Mouse (Mus musculus) kidney, embryonic 16.5 days (tissue): ENCODE measurements around the gene Xpot. TPM values are rescaled to one million over a fixed set of nuclear protein-coding genes. Genes with fewer than 3 reads are reported as not detected.

Experiments used
- ATAC-seq: fragments of 200-750 bp; cut with Nextera tagmentation; 2 replicates; pipeline ENCODE4 v1.8.0; 2017; ENCODE audit warnings: moderate TSS enrichment; ENCODE audit not compliant: low FRiP score, low TSS enrichment
- H3K27ac ChIP-seq: fragments of 300-500 bp; sonication (generic); 2 replicates; pipeline ENCODE4 v1.5.1; 2014; ENCODE audit warnings: low read length
- H3K27me3 ChIP-seq: fragments of 300-500 bp; sonication (generic); 2 replicates; pipeline ENCODE4 v1.6.1; 2014; ENCODE audit warnings: low read length, control low read depth, mixed read lengths; ENCODE audit not compliant: insufficient read depth
- H3K36me3 ChIP-seq: fragments of 300-500 bp; sonication (generic); 2 replicates; pipeline ENCODE4 v1.6.1; 2014; ENCODE audit warnings: low read length, control low read depth, mixed read lengths; ENCODE audit not compliant: insufficient read depth
- H3K4me1 ChIP-seq: fragments of 300-500 bp; sonication (generic); 2 replicates; pipeline ENCODE4 v1.6.1; 2014; ENCODE audit warnings: low read length, control low read depth, mixed read lengths; ENCODE audit not compliant: insufficient read depth
- H3K4me2 ChIP-seq: fragments of 300-500 bp; sonication (generic); replicated peaks from 2 replicates; pipeline ENCODE4 v1.6.1; 2014; ENCODE audit warnings: low read depth, low read length
- H3K4me3 ChIP-seq: fragments of 300-500 bp; sonication (generic); 2 replicates; pipeline ENCODE4 v1.5.1; 2014; ENCODE audit warnings: mild to moderate bottlenecking, low read length
- H3K9ac ChIP-seq: fragments of 300-500 bp; sonication (generic); replicated peaks from 2 replicates; pipeline ENCODE4 v1.6.1; 2014; ENCODE audit warnings: low read length
- H3K9me3 ChIP-seq: fragments of 300-500 bp; sonication (generic); 2 replicates; pipeline ENCODE4 v1.6.1; 2016; ENCODE audit warnings: low read length, control low read depth
- WGBS: fragments of 180-500 bp; shearing (Covaris S2); extraction: QIAGEN DNeasy Blood & Tissue Kit; methylation state at CpG from one replicate; pipeline ENCODE4 v1.1.7; 2014; 5-methylcytosine and 5-hydroxymethylcytosine counted together
- polyA plus RNA-seq: library from polyadenylated mRNA; unstranded; fragments of >200 nt; fragmentation: Nextera tagmentation; extraction: Ambion mirVana; gene quantifications from 2 replicates; pipeline ENCODE4 v1.2.1, GENCODE M21; 2015

Xpot gene
- polyA plus RNA-seq, 1 experiment from 2014 or later = 48.3 TPM

DNA sequence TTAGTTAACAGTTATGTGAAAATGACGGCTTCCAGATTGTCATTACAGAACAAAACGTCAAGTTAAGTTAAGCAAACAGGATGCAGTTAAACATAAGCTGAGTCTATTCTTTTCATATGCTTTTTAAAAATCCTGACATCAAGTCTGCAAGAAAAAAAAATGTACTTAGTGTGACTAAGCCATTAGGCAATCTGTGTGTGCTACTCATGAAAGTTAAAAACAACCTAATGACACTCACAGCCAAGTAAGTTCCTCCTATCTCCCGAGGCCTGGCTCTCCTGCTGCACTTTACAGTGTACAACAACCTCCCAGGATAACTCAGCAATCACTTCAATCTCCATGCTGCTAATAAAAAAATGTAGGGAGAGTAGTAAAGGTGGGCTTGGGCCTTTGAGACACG is 22.6 kb downstream of the Xpot start:
- Histone ChIP-seq H3K36me3 (peaks cover 96% of the 10 kb centered on the region), H3K4me3 (no peak overlapping the region), H3K27me3 (no peaks in the 10 kb centered on the region), H3K4me1 (no peaks in the 10 kb centered on the region), H3K4me2 (no peak overlapping the region), H3K9ac (no peak overlapping the region), H3K9me3 (no peaks in the 10 kb centered on the region), H3K27ac (no peak overlapping the region)
- no peak for ATAC-seq
- 88% methylated on average over 4 of the region's 4 CpGs for WGBS

GRCm38 (mm10) chr10:121601272-121601671 is 24.9 kb downstream of the Xpot start:
- Histone ChIP-seq H3K4me1 (no peaks in the 10 kb centered on the region), H3K4me2 (no peak overlapping the region), H3K4me3 (no peak overlapping the region), H3K36me3 (peaks cover 89% of the 10 kb centered on the region), H3K9ac (no peak overlapping the region), H3K27ac (no peak overlapping the region), H3K9me3 (no peaks in the 10 kb centered on the region), H3K27me3 (no peaks in the 10 kb centered on the region)
- no peak for ATAC-seq
- WGBS = 79% methylated on average over 6 of the region's 6 CpGs

- H3K9ac ChIP-seq = no peak overlapping the region
- no peak overlapping the region for H3K4me2 ChIP-seq
- peaks cover 73% of the 10 kb centered on the region for H3K36me3 ChIP-seq
Observed at GRCm38 (mm10) chr10:121596580-121596979, 29.6 kb downstream of the Xpot start.

DNA sequence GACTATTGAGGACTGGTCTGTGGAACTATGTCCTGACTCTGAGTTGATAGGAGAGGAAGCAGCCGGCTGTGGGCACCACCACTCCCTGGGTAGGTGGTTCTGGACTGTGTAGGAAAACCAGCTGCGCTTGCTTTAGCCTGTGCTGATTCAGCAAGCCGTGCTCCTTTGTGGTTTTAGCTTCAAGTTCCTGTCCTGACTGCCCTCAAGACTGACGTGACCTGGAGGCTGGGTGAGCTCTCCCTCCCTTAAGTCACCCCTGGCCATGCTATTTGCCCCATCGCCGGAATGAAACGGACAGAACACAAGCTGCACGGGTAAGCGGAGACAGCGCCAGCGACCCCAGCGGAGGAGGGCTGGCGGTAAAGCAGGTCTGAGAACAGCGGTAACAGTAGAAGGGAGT is 35.0 kb downstream of the Xpot start:
- ATAC-seq = peak; percentile 29
- Histone ChIP-seq H3K9ac (0 out of 2 replicates have a peak overlapping the region, but pooled peaks have one; percentile 29), H3K4me3 (no peak overlapping the region), H3K9me3 (no peaks in the 10 kb centered on the region), H3K27me3 (no peaks in the 10 kb centered on the region), H3K4me2 (0 out of 2 replicates have a peak overlapping the region, but pooled peaks have one; percentile 4), H3K27ac (peak overlapping the region; percentile 50), H3K36me3 (peaks cover 35% of the 10 kb centered on the region), H3K4me1 (no peaks in the 10 kb centered on the region)
- 63% methylated on average over 14 of the region's 14 CpGs for WGBS

More at GRCm38 (mm10) chr10:121596580-121596979, 29.6 kb downstream of the Xpot start:
- H3K4me3 ChIP-seq = no peak overlapping the region
- no peaks in the 10 kb centered on the region for H3K9me3 ChIP-seq
- H3K27ac ChIP-seq = no peak overlapping the region
- no peaks in the 10 kb centered on the region for H3K27me3 ChIP-seq
- 71% methylated on average over 9 of the region's 9 CpGs for WGBS
- H3K4me1 ChIP-seq = no peaks in the 10 kb centered on the region
- ATAC-seq = no peak

DNA sequence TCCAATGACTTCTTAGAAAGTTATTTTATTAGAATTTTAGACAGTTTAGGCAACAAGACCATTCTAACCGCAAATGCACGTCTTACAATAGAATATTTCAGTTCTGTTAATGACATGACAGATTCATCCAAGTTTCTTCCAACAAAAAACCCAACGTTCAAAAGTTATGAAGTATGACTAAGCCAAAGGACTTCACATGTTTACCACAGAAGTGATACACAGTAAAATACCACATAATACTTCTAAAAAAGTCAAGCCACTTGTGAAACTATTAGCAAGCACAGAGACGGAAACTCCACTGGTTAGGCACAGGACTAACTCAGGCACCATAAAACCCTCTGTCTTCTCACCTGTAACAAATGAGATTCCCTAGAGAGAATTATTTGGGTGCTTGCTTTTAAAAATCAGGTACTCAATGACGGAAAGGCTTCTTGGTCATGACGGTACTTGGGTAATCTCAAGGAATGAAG is 38.7 kb downstream of the Xpot start:
- H3K27ac ChIP-seq = peak overlapping the region; percentile 88; the same call in 1 of the 2 replicates
- peaks cover 12% of the 10 kb centered on the region for H3K4me1 ChIP-seq
- no peaks in the 10 kb centered on the region for H3K9me3 ChIP-seq
- peaks cover 28% of the 10 kb centered on the region for H3K36me3 ChIP-seq
- peak overlapping the region; percentile 87 for H3K4me3 ChIP-seq
- no peaks in the 10 kb centered on the region for H3K27me3 ChIP-seq
- peak overlapping the region; percentile 88 for H3K9ac ChIP-seq
- no peak for ATAC-seq
- 54% methylated on average over 6 of the region's 6 CpGs for WGBS
- H3K4me2 ChIP-seq = peak overlapping the region; percentile 69

GRCm38 (mm10) chr10:121586675-121587370 is 39.3 kb downstream of the Xpot start, which contains the start of gene Tbk1:
Gene Tbk1 (minus strand): TSS chr10:121586787.
- ATAC-seq = peak; percentile 97
- H3K36me3 ChIP-seq = peaks cover 29% of the 10 kb centered on the region

GRCm38 (mm10) chr10:121585791-121586642 is 40.1 kb downstream of the Xpot start:
- Histone ChIP-seq H3K27ac (peak overlapping the region; percentile 88), H3K27me3 (no peaks in the 10 kb centered on the region), H3K4me3 (peak overlapping the region; percentile 87), H3K9ac (peak overlapping the region; percentile 88), H3K4me2 (peak overlapping the region; percentile 69), H3K4me1 (peaks cover 12% of the 10 kb centered on the region), H3K9me3 (no peaks in the 10 kb centered on the region), H3K36me3 (peaks cover 31% of the 10 kb centered on the region)
- peak; percentile 74 for ATAC-seq
- WGBS = 4% methylated on average over 37 of the region's 48 CpGs

More at GRCm38 (mm10) chr10:121586675-121587370, 39.3 kb downstream of the Xpot start, which contains the start of gene Tbk1:
- Histone ChIP-seq H3K9ac (peak within 1 kb of the TSS; percentile 88), H3K4me3 (peak within 1 kb of the TSS; percentile 87), H3K4me2 (peak within 1 kb of the TSS; percentile 69), H3K27me3 (no peaks in the 10 kb centered on the region), H3K27ac (peak within 1 kb of the TSS; percentile 88), H3K4me1 (peaks cover 12% of the 10 kb centered on the region), H3K9me3 (no peaks in the 10 kb centered on the region)
- under 1% methylated on average over 57 of the region's 58 CpGs for WGBS

- 86% methylated on average over 20 of the region's 20 CpGs for WGBS
- no peak for ATAC-seq
- peaks cover 37% of the 10 kb centered on the region for H3K36me3 ChIP-seq
Observed at GRCm38 (mm10) chr10:121585056-121585790, 40.9 kb downstream of the Xpot start.

GRCm38 (mm10) chr10:121584033-121584432 is 42.1 kb downstream of the Xpot start:
- H3K4me3 ChIP-seq = no peak overlapping the region
- peaks cover 12% of the 10 kb centered on the region for H3K4me1 ChIP-seq
- ATAC-seq = no peak
- WGBS = 94% methylated on average over 10 of the region's 10 CpGs
- H3K36me3 ChIP-seq = peaks cover 39% of the 10 kb centered on the region
- H3K9me3 ChIP-seq = no peaks in the 10 kb centered on the region
- no peak overlapping the region for H3K27ac ChIP-seq
- H3K9ac ChIP-seq = no peak overlapping the region
- H3K27me3 ChIP-seq = no peaks in the 10 kb centered on the region
- H3K4me2 ChIP-seq = no peak overlapping the region

More at GRCm38 (mm10) chr10:121585056-121585790, 40.9 kb downstream of the Xpot start:
- Histone ChIP-seq H3K27me3 (no peaks in the 10 kb centered on the region), H3K4me2 (peak overlapping the region; percentile 69), H3K9ac (peak overlapping the region; percentile 88), H3K4me3 (peak overlapping the region; percentile 87), H3K27ac (no peak overlapping the region), H3K9me3 (no peaks in the 10 kb centered on the region), H3K4me1 (peaks cover 12% of the 10 kb centered on the region)
